Mouse (Mus musculus) midbrain, embryonic 14.5 days (tissue): ENCODE data around the gene Calhm5. TPM values are rescaled to one million over a fixed set of nuclear protein-coding genes. Genes with fewer than 3 reads are reported as not detected.
A peak's percentile ranks its signal among the peaks of the same experiment; 100 is the strongest.

ENCODE experiments used
- ATAC-seq: fragments of 200-750 bp; cut with Nextera tagmentation; 2 replicates; pipeline ENCODE4 v1.8.0; 2017; ENCODE audit warnings: moderate number of reproducible peaks, moderate library complexity; ENCODE audit not compliant: low FRiP score, low TSS enrichment
- DNase-seq: peaks from one replicate; pipeline ENCODE4 v3.0.0-alpha.2; 2015
- H3K27ac ChIP-seq: fragments of 300-500 bp; sonication (generic); replicated peaks from 2 replicates; pipeline ENCODE4 v1.5.1; 2014; ENCODE audit warnings: mild to moderate bottlenecking, low read depth, low read length, moderate library complexity
- H3K27me3 ChIP-seq: fragments of 300-500 bp; sonication (generic); 2 replicates; pipeline ENCODE4 v1.6.1; 2014; ENCODE audit warnings: low read length, control low read depth, mixed read lengths; ENCODE audit not compliant: control insufficient read depth, insufficient read depth
- H3K36me3 ChIP-seq: fragments of 300-500 bp; sonication (generic); 2 replicates; pipeline ENCODE4 v1.6.1; 2014; ENCODE audit warnings: low read length, control low read depth; ENCODE audit not compliant: control insufficient read depth, insufficient read depth
- H3K4me1 ChIP-seq: fragments of 300-500 bp; sonication (generic); 2 replicates; pipeline ENCODE4 v1.6.1; 2014; ENCODE audit warnings: mild to moderate bottlenecking, antibody characterized with exemption, low read length, control low read depth; ENCODE audit not compliant: control insufficient read depth, insufficient read depth
- H3K4me2 ChIP-seq: fragments of 300-500 bp; sonication (generic); 2 replicates; pipeline ENCODE4 v1.6.1; 2014; ENCODE audit warnings: mild to moderate bottlenecking, low read length, moderate library complexity
- H3K4me3 ChIP-seq: fragments of 300-500 bp; sonication (generic); replicated peaks from 2 replicates; pipeline ENCODE4 v1.5.1; 2014; ENCODE audit warnings: low read depth, low read length
- H3K9ac ChIP-seq: fragments of 300-500 bp; sonication (generic); replicated peaks from 2 replicates; pipeline ENCODE4 v1.6.1; 2014; ENCODE audit warnings: mild to moderate bottlenecking, low read length, moderate library complexity
- H3K9me3 ChIP-seq: fragments of 300-500 bp; sonication (generic); 2 replicates; pipeline ENCODE4 v1.6.1; 2016; ENCODE audit warnings: low read length, control low read depth, mixed read lengths; ENCODE audit not compliant: control insufficient read depth
- WGBS: fragments of 180-500 bp; shearing (Covaris S2); extraction: QIAGEN DNeasy Blood & Tissue Kit; methylation state at CpG from one replicate; pipeline ENCODE4 v1.1.7; 2014; 5-methylcytosine and 5-hydroxymethylcytosine counted together
- polyA plus RNA-seq: library from polyadenylated mRNA; unstranded; fragments of >200 nt; fragmentation: Nextera tagmentation; extraction: Ambion mirVana; gene quantifications from 2 replicates; pipeline ENCODE4 v1.2.1, GENCODE M21; 2014

The Calhm5 gene
- 0.18 and 0.62 TPM in 2 replicates for polyA plus RNA-seq

DNA sequence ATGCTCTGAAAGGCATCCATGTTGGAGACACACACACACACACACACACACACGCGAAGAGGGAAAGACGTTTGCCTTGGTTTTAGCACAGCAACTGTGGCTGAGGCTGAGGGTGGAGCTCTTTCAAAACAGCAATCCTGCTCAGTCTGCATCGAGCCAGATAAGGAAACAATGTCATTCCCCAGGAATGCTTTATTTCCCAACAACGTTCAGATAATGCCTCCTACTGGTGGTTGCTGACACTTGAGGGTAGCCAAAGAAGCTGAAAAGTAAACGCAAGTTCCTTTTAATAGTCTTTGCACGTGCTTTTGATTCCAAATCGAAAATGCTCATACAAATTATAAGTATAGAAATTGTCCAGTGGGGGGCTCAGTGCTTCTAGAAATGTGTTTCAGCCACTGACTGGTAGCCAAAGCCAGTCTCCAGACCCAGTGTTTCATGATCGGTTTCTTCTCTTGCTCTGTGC, at the start of gene Calhm5:
TSS of gene Calhm5 (minus strand) at position 102 of the 466 bp plus-strand sequence.
- 31% methylated on average over 9 of the region's 9 CpGs for WGBS
- no peaks in the 10 kb centered on the region for H3K9me3 ChIP-seq
- H3K9ac ChIP-seq: no peak within 1 kb of the TSS
- peak within 1 kb of the TSS; percentile 27 for H3K4me2 ChIP-seq
- H3K27me3 ChIP-seq: no peaks in the 10 kb centered on the region
- DNase-seq: peak; percentile 59
- no peak within 1 kb of the TSS for H3K27ac ChIP-seq
- H3K4me1 ChIP-seq: no peaks in the 10 kb centered on the region; the same call in 1 of the 2 replicates
- no peaks in the 10 kb centered on the region for H3K36me3 ChIP-seq
- H3K4me3 ChIP-seq: 0 out of 2 replicates have a peak within 1 kb of the TSS, but pooled peaks have one; percentile 15
- no peak for ATAC-seq

DNA sequence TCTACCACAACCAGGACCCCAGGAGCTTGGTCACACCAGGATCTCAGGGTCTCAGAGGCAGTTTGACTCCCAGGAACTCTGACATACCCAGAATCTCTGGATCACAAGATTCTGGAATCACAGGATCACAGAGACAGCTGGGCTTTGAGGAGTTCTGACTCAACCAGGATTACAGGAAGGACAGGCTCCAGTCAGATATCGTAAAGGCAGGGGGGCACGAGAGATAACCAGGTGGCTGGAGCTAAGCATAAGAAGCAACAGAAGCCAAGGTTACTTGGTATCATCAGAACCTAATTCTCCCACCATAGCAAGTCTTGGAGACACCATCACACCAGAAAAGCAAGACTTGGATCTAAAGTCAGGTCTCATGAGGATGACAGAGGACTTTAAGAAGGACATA, 45.4 kb upstream of the Calhm5 start:
- H3K27ac ChIP-seq: no peak overlapping the region
- no peaks in the 10 kb centered on the region for H3K4me1 ChIP-seq
- no peak overlapping the region for H3K9ac ChIP-seq
- WGBS: 96% methylated on average over 2 of the region's 2 CpGs
- ATAC-seq: no peak
- no peak overlapping the region for H3K4me3 ChIP-seq
- no peaks in the 10 kb centered on the region for H3K27me3 ChIP-seq
- no peak for DNase-seq
- no peak overlapping the region for H3K4me2 ChIP-seq
- H3K36me3 ChIP-seq: no peaks in the 10 kb centered on the region
- peaks cover 4% of the 10 kb centered on the region; the same call in 1 of the 2 replicates for H3K9me3 ChIP-seq

DNA sequence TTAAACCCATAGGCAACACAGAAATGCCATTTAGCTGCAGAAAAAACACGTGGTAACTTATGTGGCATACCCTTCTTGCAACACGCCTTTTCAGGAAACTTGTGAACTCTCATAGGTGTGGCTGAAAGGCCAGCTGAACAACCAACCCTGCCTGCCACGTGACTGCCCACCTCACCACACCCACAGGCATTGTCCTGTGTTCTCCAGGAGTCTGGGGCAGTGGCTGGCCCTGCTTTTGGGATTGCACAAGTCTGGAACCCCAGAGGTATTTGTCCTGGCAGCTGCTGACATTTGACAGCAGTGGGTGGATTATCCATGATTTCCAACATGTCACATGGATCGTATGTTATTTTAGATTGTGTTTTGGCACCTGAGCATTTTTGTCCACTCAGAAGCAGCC, 43.4 kb upstream of the Calhm5 start:
- Histone ChIP-seq H3K4me1 (no peaks in the 10 kb centered on the region), H3K27ac (no peak overlapping the region), H3K4me3 (no peak overlapping the region), H3K36me3 (no peaks in the 10 kb centered on the region), H3K4me2 (no peak overlapping the region), H3K9me3 (peaks cover 4% of the 10 kb centered on the region; the same call in 1 of the 2 replicates), H3K9ac (no peak overlapping the region), H3K27me3 (no peaks in the 10 kb centered on the region)
- ATAC-seq: no peak
- no peak for DNase-seq
- 77% methylated on average over 4 of the region's 4 CpGs for WGBS

- Histone ChIP-seq H3K27ac (no peak overlapping the region), H3K36me3 (no peaks in the 10 kb centered on the region), H3K4me2 (no peak overlapping the region), H3K9ac (no peak overlapping the region), H3K27me3 (no peaks in the 10 kb centered on the region), H3K4me1 (no peaks in the 10 kb centered on the region), H3K9me3 (no peaks in the 10 kb centered on the region), H3K4me3 (no peak overlapping the region)
- no peak for DNase-seq
- 64% methylated on average over 6 of the region's 6 CpGs for WGBS
- ATAC-seq: no peak
These were observed 41.7 kb upstream of the Calhm5 start for GRCm38 (mm10) chr10:34138027-34138426.

- Histone ChIP-seq H3K4me3 (no peak overlapping the region), H3K27ac (no peak overlapping the region), H3K4me1 (no peaks in the 10 kb centered on the region), H3K4me2 (no peak overlapping the region), H3K36me3 (no peaks in the 10 kb centered on the region), H3K9me3 (no peaks in the 10 kb centered on the region), H3K9ac (no peak overlapping the region), H3K27me3 (no peaks in the 10 kb centered on the region)
- no peak for DNase-seq
- no peak for ATAC-seq
- 9% methylated on average over 6 of the region's 6 CpGs for WGBS
These were observed 40.1 kb upstream of the Calhm5 start for GRCm38 (mm10) chr10:34136432-34136831.

DNA sequence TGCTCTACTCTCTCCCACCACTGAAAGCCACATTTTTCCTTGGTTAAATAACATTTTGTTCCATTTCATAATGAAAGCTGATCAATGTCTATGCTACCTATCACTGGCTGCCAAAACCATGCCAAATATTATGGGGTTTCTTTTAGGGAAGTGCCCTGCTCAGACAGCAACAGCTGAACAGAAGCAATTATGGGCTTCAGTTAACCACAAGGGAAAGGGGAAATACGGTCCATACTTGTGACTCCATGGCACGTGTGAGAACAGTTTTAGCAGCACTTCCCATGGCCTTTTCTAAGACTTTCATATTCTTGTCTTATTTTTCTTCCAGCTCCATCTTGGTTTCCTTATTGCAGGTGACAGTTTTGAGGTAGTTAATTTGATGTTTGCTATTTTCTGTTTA, 35.0 kb upstream of the Calhm5 start:
- no peaks in the 10 kb centered on the region for H3K9me3 ChIP-seq
- no peak overlapping the region for H3K4me2 ChIP-seq
- no peak overlapping the region for H3K4me3 ChIP-seq
- no peaks in the 10 kb centered on the region for H3K36me3 ChIP-seq
- H3K4me1 ChIP-seq: no peaks in the 10 kb centered on the region
- no peak overlapping the region for H3K27ac ChIP-seq
- ATAC-seq: no peak
- no peak overlapping the region for H3K9ac ChIP-seq
- DNase-seq: no peak
- WGBS: 89% methylated on average over 2 of the region's 2 CpGs
- no peaks in the 10 kb centered on the region for H3K27me3 ChIP-seq

DNA sequence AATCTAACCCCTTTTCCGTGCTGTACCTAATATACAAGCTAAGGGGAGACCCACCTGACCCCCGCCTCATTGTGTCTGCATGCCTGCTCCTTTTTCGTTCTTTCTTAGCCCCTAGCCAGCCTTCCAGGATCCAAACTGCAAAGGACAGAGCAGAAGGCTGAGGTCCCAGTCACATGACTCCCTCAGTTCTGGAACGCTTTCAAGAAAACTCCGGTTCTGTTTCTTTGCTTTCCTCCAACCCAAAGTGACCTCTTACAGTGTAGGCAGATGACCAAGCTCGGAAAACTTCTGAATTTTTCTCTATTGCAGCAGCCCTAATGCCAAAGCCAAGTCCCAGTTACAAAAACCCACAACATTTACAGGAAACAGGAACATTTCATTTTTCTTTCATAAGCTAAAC, 32.1 kb upstream of the Calhm5 start:
- Histone ChIP-seq H3K4me3 (no peak overlapping the region), H3K27me3 (no peaks in the 10 kb centered on the region), H3K9me3 (no peaks in the 10 kb centered on the region), H3K4me1 (no peaks in the 10 kb centered on the region), H3K27ac (no peak overlapping the region), H3K9ac (no peak overlapping the region), H3K4me2 (no peak overlapping the region), H3K36me3 (no peaks in the 10 kb centered on the region)
- WGBS: 83% methylated on average over 6 of the region's 6 CpGs
- ATAC-seq (no peak), DNase-seq (no peak)

GRCm38 (mm10) chr10:34127392-34128378, 31.4 kb upstream of the Calhm5 start, which contains the start of gene Calhm6:
TSS of gene Calhm6 (minus strand) at chr10:34127984.
- 19% methylated on average over 44 of the region's 44 CpGs for WGBS
- H3K9me3 ChIP-seq: no peaks in the 10 kb centered on the region
- H3K4me2 ChIP-seq: peak within 1 kb of the TSS; percentile 67
- DNase-seq (peak; percentile 75), ATAC-seq (peak; percentile 68)
- H3K27me3 ChIP-seq: no peaks in the 10 kb centered on the region
- H3K27ac ChIP-seq: no peak within 1 kb of the TSS
- peak within 1 kb of the TSS; percentile 52 for H3K9ac ChIP-seq
- peak within 1 kb of the TSS; percentile 47 for H3K4me3 ChIP-seq
- H3K36me3 ChIP-seq: no peaks in the 10 kb centered on the region
- no peaks in the 10 kb centered on the region for H3K4me1 ChIP-seq
